Mouse (Mus musculus) layer of hippocampus, postnatal 14 days (tissue): ENCODE data around the gene Pid1. TPM values are rescaled to one million over a fixed set of nuclear protein-coding genes. Genes with fewer than 3 reads are reported as not detected.
"Not testable (repeated sequence)": the region's sequence is repeated elsewhere in the genome, so short reads cannot be mapped to it uniquely, and the experiment has no call there.

ENCODE experiments used
- DNase-seq, 2 experiments: peaks; one replicate each; pipeline ENCODE4 v3.0.0; 2021 to 2022; ENCODE audit warnings: low spot score in 2 of 2, mixed read lengths in 1 of 2
- total RNA-seq, 2 experiments: library from RNA; stranded (reverse); gene quantifications; 2 replicates each; pipeline ENCODE4 v1.2.3; 2021

The Pid1 gene
- total RNA-seq, 2 experiments from 2014 or later = 33.7 to 35.8 TPM

- no peak for DNase-seq
Measured at GRCm38 (mm10) chr1:84278359-84279255, 85.4 kb downstream of the Pid1 start.

GRCm38 (mm10) chr1:84272951-84273350 is 91.0 kb downstream of the Pid1 start:
- no peak for DNase-seq

GRCm38 (mm10) chr1:84271712-84272200 is 92.2 kb downstream of the Pid1 start:
- DNase-seq = no peak

GRCm38 (mm10) chr1:84257656-84258055 is 106.3 kb downstream of the Pid1 start:
- DNase-seq = no peak

- DNase-seq = no peak
Measured at GRCm38 (mm10) chr1:84254361-84254760, 109.6 kb downstream of the Pid1 start.

GRCm38 (mm10) chr1:84253838-84254237 is 110.1 kb downstream of the Pid1 start:
- peak in 1 of 2 experiments; percentile 27 for DNase-seq

GRCm38 (mm10) chr1:84251205-84251604 is 112.8 kb downstream of the Pid1 start:
- DNase-seq = no peak

GRCm38 (mm10) chr1:84250770-84251169 is 113.2 kb downstream of the Pid1 start:
- DNase-seq = no peak

GRCm38 (mm10) chr1:84249772-84250338 is 114.1 kb downstream of the Pid1 start:
- no peak for DNase-seq

GRCm38 (mm10) chr1:84247111-84247510 is 116.9 kb downstream of the Pid1 start:
- DNase-seq = peak in 1 of 2 experiments; percentile 43

GRCm38 (mm10) chr1:84241192-84241828 is 122.7 kb downstream of the Pid1 start:
- no peak for DNase-seq

- DNase-seq = no peak
Measured at GRCm38 (mm10) chr1:84240203-84240602, 123.8 kb downstream of the Pid1 start.

- DNase-seq = no peak
Measured at GRCm38 (mm10) chr1:84230431-84230830, 133.5 kb downstream of the Pid1 start.

- DNase-seq = peak in 1 of 2 experiments; percentile 34
Measured at GRCm38 (mm10) chr1:84225626-84226025, 138.4 kb downstream of the Pid1 start.

- peak in 1 of 2 experiments; percentile 27 for DNase-seq
Measured at GRCm38 (mm10) chr1:84222051-84222450, 141.9 kb downstream of the Pid1 start.

GRCm38 (mm10) chr1:84218605-84219004 is 145.4 kb downstream of the Pid1 start:
- DNase-seq = peak; percentile 9 to 36

GRCm38 (mm10) chr1:84217777-84218176 is 146.2 kb downstream of the Pid1 start:
- DNase-seq = peak in 1 of 2 experiments; percentile 15

- no peak for DNase-seq
Measured at GRCm38 (mm10) chr1:84211507-84211906, 152.5 kb downstream of the Pid1 start.

- DNase-seq = not testable (repeated sequence)
Measured at GRCm38 (mm10) chr1:84205746-84206145, 158.2 kb downstream of the Pid1 start.

- DNase-seq = no peak
Measured at GRCm38 (mm10) chr1:84203494-84203893, 160.5 kb downstream of the Pid1 start.

- DNase-seq = no peak
Measured at GRCm38 (mm10) chr1:84199890-84200289, 164.1 kb downstream of the Pid1 start.

GRCm38 (mm10) chr1:84198887-84199286 is 165.1 kb downstream of the Pid1 start:
- no peak for DNase-seq
